Mouse (Mus musculus) megakaryocyte, embryonic 14.5 days (primary cell): Measurements from ENCODE around the gene Igsf9. TPM values are rescaled to one million over a fixed set of nuclear protein-coding genes. Genes with fewer than 3 reads are reported as not detected.

Experiments used
- H3K27me3 ChIP-seq: replicated peaks from 2 replicates; pipeline ENCODE3; 2012; ENCODE audit warnings: inconsistent platforms
- H3K36me3 ChIP-seq: replicated peaks from 2 replicates; pipeline ENCODE3; 2012; ENCODE audit warnings: low read length, inconsistent platforms, mixed read lengths
- H3K4me1 ChIP-seq: 2 replicates; pipeline ENCODE4 v1.6.1; 2012; ENCODE audit warnings: inconsistent platforms
- H3K4me3 ChIP-seq: replicated peaks from 2 replicates; pipeline ENCODE3; 2012; ENCODE audit warnings: moderate library complexity, mild to moderate bottlenecking, inconsistent platforms
- H3K9me3 ChIP-seq: 2 replicates; pipeline ENCODE4 v1.6.1; 2012; ENCODE audit warnings: inconsistent platforms
- FLI1 ChIP-seq: IDR thresholded peaks from 2 replicates; pipeline ENCODE4 v1.6.1; 2012; ENCODE audit warnings: low read length, inconsistent platforms, mixed read lengths
- GATA1 ChIP-seq: IDR thresholded peaks from 3 replicates; pipeline ENCODE4 v1.6.1; 2012; ENCODE audit warnings: mixed read lengths, low read length, inconsistent platforms, borderline replicate concordance
- polyA plus RNA-seq: library from polyadenylated mRNA; stranded (reverse); fragments of >175 nt; gene quantifications from 2 replicates; pipeline ENCODE4 v1.2.3, GENCODE M21; 2012; ENCODE audit warnings: low replicate concordance; ENCODE audit not compliant: insufficient read depth

Gene Igsf9
- 0.41 and 0.68 TPM in 2 replicates for polyA plus RNA-seq

DNA sequence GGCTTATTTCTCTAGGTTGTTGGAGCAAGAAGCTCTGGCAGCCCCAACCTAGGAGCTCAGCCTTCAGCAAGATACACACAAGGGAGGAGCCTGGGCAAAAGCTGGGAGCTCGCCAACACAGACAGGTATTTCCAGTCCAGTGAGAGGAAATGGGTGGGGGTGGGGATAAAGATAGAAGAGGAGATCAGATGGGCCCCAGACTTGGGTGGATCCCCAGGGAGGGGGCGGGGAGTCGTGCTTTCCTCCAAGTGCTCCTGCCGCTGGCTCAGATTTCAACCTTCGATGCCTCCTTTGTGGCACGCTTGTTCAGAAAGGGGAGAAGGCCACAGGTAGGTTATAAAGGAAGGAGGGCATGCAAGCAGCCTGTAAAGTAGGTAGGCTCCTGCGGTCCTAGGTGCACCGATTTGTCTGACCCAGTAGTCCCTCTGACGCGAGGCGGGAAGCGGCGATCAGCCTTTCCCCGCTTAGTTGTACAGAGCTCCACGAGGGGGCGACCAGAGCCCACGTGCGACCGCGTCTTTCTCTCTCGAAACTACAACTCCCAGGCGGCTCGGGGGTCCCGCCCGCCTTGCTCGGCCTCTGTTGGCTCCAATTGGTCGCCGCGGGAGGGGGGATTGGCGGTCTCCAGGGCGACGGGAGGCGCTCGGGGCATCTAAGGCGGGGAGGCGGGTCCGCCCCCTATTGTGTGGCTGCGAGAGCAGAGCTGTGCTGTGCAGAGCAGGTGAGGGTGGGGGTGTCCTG lies at the start of gene Igsf9:
Gene Igsf9, plus strand, starts transcription at position 249 of the 741 bp plus-strand sequence.
- TF ChIP-seq FLI1 (no peak), GATA1 (no peak)
- Histone ChIP-seq H3K9me3 (no peaks in the 10 kb centered on the region), H3K36me3 (no peaks in the 10 kb centered on the region), H3K27me3 (peaks cover 88% of the 10 kb centered on the region), H3K4me3 (peak within 1 kb of the TSS; percentile 90), H3K4me1 (peaks cover 16% of the 10 kb centered on the region)

DNA sequence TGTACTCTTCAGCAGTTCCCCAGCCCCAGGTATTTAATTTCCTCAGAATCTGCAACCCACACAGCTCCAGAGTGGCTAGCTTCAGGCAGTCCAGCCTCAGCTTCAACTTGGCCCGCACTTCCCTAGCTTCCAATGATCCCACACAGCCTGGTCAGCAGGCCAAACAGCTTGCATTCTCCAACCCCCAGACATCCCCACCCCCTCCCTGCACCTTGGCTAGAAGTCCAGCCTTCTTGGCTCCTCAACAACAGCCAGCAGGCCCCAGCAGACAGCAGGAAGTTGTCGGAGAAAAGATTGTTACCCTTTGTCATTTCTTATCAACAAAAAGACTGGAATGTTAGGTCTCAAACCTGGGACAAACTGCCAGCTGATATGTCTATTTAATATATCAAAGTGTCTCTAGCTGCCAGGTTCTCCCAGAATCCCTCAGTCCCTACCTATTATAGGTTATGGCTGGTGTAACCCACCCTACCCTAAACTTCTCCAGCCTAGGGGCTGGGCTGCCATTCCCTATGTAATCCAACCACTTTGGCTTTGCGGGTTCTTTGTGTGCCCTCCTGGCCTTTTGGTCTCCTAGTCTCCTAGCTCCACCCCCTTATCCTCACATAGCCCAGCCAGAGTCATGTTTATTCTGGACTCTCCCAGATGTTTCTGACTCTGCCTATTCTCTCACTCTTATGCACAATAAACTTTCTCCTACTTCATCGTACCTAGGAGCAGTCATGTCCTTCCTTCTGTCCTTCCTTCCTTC lies 49.6 kb upstream of the Igsf9 start:
- Histone ChIP-seq H3K9me3 (0 out of 2 replicates have a peak, but pooled peaks cover 3% of the 10 kb centered on the region), H3K27me3 (peaks cover 12% of the 10 kb centered on the region), H3K4me1 (0 out of 2 replicates have a peak, but pooled peaks cover 4% of the 10 kb centered on the region), H3K36me3 (no peaks in the 10 kb centered on the region), H3K4me3 (no peak overlapping the region)
- no peak for TF ChIP-seq GATA1
- TF ChIP-seq FLI1, result no peak

DNA sequence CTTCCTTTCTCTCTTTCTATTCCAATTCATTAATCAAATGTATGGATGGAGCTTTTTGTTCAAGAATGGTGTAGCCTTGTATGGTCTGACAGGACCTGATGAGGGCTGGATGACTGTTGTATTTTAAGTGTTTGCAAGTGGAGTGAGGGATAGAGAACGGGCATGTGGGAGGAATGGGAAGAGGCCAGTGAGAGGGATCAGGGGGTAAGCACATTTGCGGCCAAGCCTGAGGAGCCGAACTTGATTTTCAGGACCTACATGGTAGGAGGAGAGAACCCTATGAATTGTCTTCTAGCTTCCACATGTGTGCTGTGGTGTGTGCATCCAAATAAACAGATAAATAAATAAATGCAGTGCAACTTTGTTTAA lies 49.0 kb upstream of the Igsf9 start:
- H3K4me1 ChIP-seq, result 0 out of 2 replicates have a peak, but pooled peaks cover 4% of the 10 kb centered on the region
- H3K36me3 ChIP-seq, result no peaks in the 10 kb centered on the region
- H3K27me3 ChIP-seq, result peaks cover 12% of the 10 kb centered on the region
- no peak overlapping the region for H3K4me3 ChIP-seq
- 0 out of 2 replicates have a peak, but pooled peaks cover 3% of the 10 kb centered on the region for H3K9me3 ChIP-seq
- TF ChIP-seq FLI1 (no peak), GATA1 (no peak)

DNA sequence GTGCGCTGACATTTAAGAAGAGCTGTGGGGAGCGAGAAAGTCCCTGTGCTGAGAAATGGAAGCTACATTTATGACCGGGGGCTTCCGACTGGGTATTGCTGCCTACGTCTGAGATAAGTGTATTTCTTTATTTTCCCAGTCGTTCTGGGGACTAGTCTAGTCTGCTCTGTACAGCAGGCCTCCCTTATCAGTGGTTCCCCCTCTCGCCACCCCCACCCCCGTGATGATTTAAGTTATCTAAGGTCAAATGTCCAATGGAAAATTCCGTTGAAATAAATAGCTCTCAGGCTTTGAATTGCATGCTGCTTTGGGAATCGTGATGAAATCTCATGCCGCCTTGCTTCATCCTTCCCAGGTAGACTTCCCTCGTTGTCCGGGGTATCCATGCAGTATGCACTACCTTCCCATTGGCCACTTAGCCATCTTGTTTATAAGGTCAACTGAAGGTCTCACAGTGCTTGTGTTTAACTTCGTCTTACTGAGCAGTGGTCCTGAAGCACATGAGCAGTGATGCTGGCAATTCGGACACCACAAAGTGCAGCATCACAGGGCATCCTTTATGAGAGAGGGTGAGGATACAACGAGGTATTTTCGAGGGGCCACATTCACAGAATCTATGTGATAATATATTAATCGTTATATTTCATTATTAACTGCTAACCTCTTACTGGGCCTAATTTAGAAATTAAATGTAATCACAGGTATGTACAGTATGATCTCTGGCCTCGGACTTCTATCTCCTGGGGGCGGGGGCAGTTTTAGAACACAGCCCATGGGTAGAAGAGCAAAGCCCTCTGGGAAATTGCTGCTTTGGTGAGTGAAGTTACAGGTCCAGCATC lies 48.4 kb upstream of the Igsf9 start:
- Histone ChIP-seq H3K9me3 (0 out of 2 replicates have a peak, but pooled peaks cover 3% of the 10 kb centered on the region), H3K4me3 (no peak overlapping the region), H3K4me1 (0 out of 2 replicates have a peak, but pooled peaks cover 4% of the 10 kb centered on the region), H3K36me3 (no peaks in the 10 kb centered on the region), H3K27me3 (peaks cover 9% of the 10 kb centered on the region)
- TF ChIP-seq FLI1 (no peak), GATA1 (no peak)

DNA sequence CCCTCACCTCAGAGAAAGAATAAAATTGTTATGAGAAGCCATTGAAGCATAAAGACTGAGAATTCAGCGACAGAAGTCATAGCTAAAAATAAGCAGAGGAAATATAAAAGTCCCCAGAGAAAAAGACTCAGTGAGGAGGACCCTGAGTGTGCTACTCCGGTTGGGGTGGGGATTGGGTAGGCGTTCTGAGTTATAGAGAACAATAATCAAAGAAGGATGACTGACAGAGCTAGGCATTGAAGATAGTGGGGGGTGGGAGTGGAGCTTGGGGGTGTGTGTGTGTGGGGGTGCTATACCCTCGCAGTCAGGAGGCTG lies 47.8 kb upstream of the Igsf9 start:
- 0 out of 2 replicates have a peak, but pooled peaks cover 4% of the 10 kb centered on the region for H3K4me1 ChIP-seq
- TF ChIP-seq GATA1 (no peak), FLI1 (no peak)
- peaks cover 11% of the 10 kb centered on the region for H3K27me3 ChIP-seq
- H3K9me3 ChIP-seq, result 0 out of 2 replicates have a peak, but pooled peaks cover 3% of the 10 kb centered on the region
- no peaks in the 10 kb centered on the region for H3K36me3 ChIP-seq
- no peak overlapping the region for H3K4me3 ChIP-seq

DNA sequence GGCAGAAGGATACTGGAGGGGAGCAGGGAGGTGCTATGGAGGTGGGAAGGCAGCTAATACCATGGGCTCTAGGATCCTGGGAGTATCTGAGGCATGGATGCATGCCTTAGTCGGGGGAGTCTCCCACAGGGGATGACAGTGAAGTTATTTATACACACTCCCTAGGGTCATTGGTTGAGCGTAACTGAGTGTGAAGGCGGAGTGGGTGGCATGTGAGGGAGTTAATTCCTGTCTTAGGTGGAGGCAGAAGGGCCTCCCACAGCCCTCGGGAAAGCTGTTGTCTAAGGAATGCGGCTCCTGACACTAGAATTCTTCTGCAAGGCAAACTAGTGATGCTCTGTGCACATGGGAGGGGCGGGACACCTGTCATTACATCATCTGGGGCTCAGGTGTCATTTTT lies 44.8 kb upstream of the Igsf9 start:
- TF ChIP-seq GATA1 (no peak), FLI1 (no peak)
- H3K4me3 ChIP-seq, result no peak overlapping the region
- H3K27me3 ChIP-seq, result peaks cover 12% of the 10 kb centered on the region
- no peaks in the 10 kb centered on the region for H3K36me3 ChIP-seq
- 0 out of 2 replicates have a peak, but pooled peaks cover 3% of the 10 kb centered on the region for H3K4me1 ChIP-seq
- 0 out of 2 replicates have a peak, but pooled peaks cover 3% of the 10 kb centered on the region for H3K9me3 ChIP-seq

DNA sequence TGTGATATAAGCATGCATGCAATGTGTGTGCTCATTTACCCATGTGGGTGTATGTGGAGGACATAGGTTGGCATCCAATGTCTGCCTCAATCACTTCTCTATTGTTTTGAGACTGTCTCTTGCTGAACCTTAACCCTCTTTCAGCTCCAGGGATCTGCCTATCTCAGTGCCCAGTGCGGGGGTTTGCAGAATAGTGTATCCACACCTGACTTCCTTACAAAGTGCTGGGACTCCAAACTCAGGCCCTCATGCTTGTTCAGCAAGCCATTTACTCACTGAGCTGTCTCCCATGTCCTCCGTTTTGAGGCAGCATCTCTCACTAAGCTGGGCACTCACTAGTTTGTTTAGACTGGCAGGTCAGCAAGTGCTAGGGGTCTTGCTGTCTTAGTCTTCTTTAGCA lies 43.0 kb upstream of the Igsf9 start:
- H3K36me3 ChIP-seq, result no peaks in the 10 kb centered on the region
- H3K27me3 ChIP-seq, result peaks cover 12% of the 10 kb centered on the region
- no peaks in the 10 kb centered on the region for H3K4me1 ChIP-seq
- 0 out of 2 replicates have a peak, but pooled peaks cover 3% of the 10 kb centered on the region for H3K9me3 ChIP-seq
- TF ChIP-seq GATA1 (no peak), FLI1 (no peak)
- H3K4me3 ChIP-seq, result no peak overlapping the region

DNA sequence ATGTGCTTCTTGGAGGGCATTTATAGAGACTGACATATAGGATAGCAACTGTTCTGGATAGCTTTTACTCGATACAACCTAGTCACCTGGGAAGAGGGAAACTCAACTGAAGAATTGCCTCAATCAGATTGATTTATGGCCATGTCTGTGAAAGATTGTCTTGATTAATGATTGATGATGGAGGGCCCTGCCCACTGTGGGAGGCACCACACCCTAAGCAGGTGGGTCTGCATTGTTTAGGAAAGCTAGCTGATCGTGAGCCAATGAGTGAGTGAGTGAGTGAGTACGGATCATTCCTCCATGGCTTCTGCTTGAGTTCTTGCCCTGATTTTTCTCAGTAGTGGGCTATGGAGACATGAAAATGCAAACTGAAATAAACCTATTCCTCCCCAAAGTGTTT lies 41.1 kb upstream of the Igsf9 start:
- Histone ChIP-seq H3K9me3 (no peaks in the 10 kb centered on the region), H3K36me3 (no peaks in the 10 kb centered on the region), H3K27me3 (peaks cover 12% of the 10 kb centered on the region), H3K4me1 (no peaks in the 10 kb centered on the region), H3K4me3 (no peak overlapping the region)
- no peak for TF ChIP-seq GATA1
- no peak for TF ChIP-seq FLI1

DNA sequence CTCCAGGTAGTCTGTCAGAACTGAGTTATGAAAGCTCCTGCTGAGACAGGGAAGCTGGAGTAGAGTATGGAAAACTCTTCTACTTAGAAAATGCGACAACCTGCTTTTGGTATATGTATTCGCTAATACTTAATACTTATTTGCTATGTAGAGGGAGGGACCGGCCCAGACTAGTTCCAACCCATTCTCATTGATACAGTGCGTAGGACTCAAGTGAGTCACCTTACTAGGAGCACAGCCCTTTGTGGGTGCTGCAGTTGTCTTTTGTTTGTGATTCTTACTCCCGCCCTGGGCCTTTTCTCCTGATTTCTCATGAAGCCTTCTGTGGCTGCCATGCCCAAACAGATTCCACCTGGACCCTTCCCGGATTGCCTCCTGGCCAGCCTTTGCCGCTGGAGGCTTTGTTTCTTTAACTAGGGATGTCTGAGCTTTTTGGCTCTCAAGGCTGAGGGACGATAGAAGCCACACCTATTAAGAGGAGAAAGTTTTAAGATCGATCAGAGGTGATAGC lies 39.6 kb upstream of the Igsf9 start:
- TF ChIP-seq GATA1 (no peak), FLI1 (no peak)
- no peaks in the 10 kb centered on the region for H3K9me3 ChIP-seq
- H3K4me1 ChIP-seq, result no peaks in the 10 kb centered on the region
- H3K36me3 ChIP-seq, result no peaks in the 10 kb centered on the region
- H3K4me3 ChIP-seq, result no peak overlapping the region
- peaks cover 8% of the 10 kb centered on the region for H3K27me3 ChIP-seq
